In the genomic region with DNA sequence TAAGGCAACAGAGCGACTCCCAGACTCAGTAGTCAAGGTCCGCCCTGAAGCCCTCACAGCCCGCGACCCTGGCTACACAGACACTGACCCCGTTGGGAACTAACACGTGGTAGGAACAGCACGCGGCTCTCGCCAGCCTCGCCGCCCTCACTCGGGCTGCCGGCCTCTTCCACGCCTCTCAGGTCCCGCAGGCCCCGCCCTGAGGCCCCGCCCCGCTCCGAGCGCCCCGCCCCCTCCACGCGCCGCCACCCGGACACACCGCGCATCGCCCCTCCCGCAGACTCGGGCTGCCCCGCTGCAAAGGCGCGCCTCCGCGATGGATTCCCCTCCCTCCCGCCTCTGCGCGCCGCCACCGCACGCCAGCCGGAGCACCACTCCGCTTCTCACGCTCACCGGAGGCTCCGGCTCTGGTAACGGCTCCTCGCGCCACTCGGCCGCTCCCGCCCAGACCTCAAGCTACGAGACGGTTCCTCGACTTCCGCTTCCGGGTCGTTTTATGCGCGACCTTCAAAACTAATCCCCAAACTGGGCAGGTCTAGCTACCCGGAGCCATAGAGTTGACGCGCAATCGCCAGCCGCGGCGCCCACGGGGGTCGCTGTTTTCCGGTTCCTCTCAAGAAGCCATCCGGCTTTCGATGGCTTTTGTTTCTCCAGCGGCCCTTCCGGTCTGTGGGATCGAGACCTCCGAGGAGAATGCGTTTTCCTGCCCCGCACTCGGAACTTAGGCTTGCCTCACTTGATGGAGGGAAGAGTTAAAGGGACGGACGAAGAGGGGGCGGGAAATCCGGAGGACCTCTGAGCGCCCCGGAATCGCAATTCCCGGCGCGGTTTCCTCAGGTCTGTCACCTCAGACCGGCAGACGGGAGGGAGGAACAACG, we compare ENCODE assay signal across 8 mouse cellular contexts. TPM values are rescaled to one million over a fixed set of nuclear protein-coding genes. Genes with fewer than 3 reads are reported as not detected.
DNase-seq lines count a peak whose midpoint lies in the region; ATAC-seq and TF ChIP-seq lines count a peak whose summit lies in the region.

Gene Eif1ad, plus strand, starts transcription at position 567 of the 878 bp plus-strand sequence.

- peak within 1 kb of the TSS; percentile 94 for H3K27ac ChIP-seq in MEL (ENCODE audit: control insufficient read depth, low read depth, low read length)
- peak within 1 kb of the TSS; percentile 89 for H3K27ac ChIP-seq in cerebellum, adult 2 months (ENCODE audit: insufficient read depth, low read length)
- peak within 1 kb of the TSS; percentile 97 for H3K27ac ChIP-seq in forebrain, postnatal 0 days (ENCODE audit: low read depth, low read length)
- H3K27ac ChIP-seq in lung, embryonic 15.5 days = peak within 1 kb of the TSS; percentile 94

- H3K36me3 ChIP-seq in MEL (ENCODE audit: control insufficient read depth in 1 of 2, insufficient read depth in 2 of 2, low read length in 2 of 2) = peaks cover 1 to 30% of the 10 kb centered on the region in 2 experiments; a peak in 3 of 4 replicates
- H3K36me3 ChIP-seq in forebrain, postnatal 0 days (ENCODE audit: insufficient read depth) = peaks cover 42% of the 10 kb centered on the region
- peaks cover 42% of the 10 kb centered on the region for H3K36me3 ChIP-seq in lung, embryonic 15.5 days

- peak; percentile 51 to 85; a peak in 3 of 4 replicates for TF ChIP-seq POLR2A in MEL (IDR thresholded peaks at IDR 0.05; ENCODE audit: control insufficient read depth in 1 of 2, insufficient read depth in 1 of 2, low read depth in 1 of 2, low read length in 2 of 2, poor library complexity in 1 of 2)
- TF ChIP-seq POLR2A in cerebellum, adult 2 months (IDR thresholded peaks at IDR 0.05; ENCODE audit: borderline replicate concordance, insufficient read depth, low read length) = peak; percentile 62; the same call in 1 of the 2 replicates

- TF ChIP-seq EP300 in MEL (IDR thresholded peaks at IDR 0.05; ENCODE audit: low read depth in 1 of 2, low read length in 2 of 2) = 0 out of 4 replicates have a peak, but pooled peaks of 1 of the 2 experiments have one; percentile 12

- peaks cover 0 to 33% of the 10 kb centered on the region in 2 experiments; a peak in 3 of 4 replicates for H3K4me1 ChIP-seq in MEL (ENCODE audit: control insufficient read depth in 1 of 2, insufficient read depth in 2 of 2, low read length in 2 of 2)
- peaks cover 3% of the 10 kb centered on the region; the same call in 1 of the 2 replicates for H3K4me1 ChIP-seq in cerebellum, adult 2 months (ENCODE audit: control insufficient read depth, insufficient read depth, low read length)
- H3K4me1 ChIP-seq in forebrain, postnatal 0 days (ENCODE audit: insufficient read depth) = peaks cover 13% of the 10 kb centered on the region
- H3K4me1 ChIP-seq in lung, embryonic 15.5 days = peaks cover 19% of the 10 kb centered on the region

- H3K27me3 ChIP-seq in MEL (ENCODE audit: control insufficient read depth in 1 of 2, insufficient read depth in 2 of 2, low read length in 2 of 2) = no peaks in the 10 kb centered on the region
- H3K27me3 ChIP-seq in cerebellum, adult 2 months (ENCODE audit: control insufficient read depth, insufficient read depth, low read length) = no peaks in the 10 kb centered on the region
- H3K27me3 ChIP-seq in forebrain, postnatal 0 days (ENCODE audit: insufficient read depth, low read length) = no peaks in the 10 kb centered on the region
- no peaks in the 10 kb centered on the region for H3K27me3 ChIP-seq in lung, embryonic 15.5 days

- peaks cover 39% of the 10 kb centered on the region for H3K79me2 ChIP-seq in MEL (ENCODE audit: control insufficient read depth, insufficient read depth, low read length, poor library complexity)

- peak; percentile 96 for ATAC-seq in forebrain, postnatal 0 days
- peak; percentile 95 for ATAC-seq in lung, embryonic 15.5 days (ENCODE audit: borderline replicate concordance, extremely low read depth, low FRiP score, low TSS enrichment)

- TF ChIP-seq RAD21 in MEL (IDR thresholded peaks at IDR 0.05; ENCODE audit: low read depth, low read length) = no peak

- WGBS in cerebellum, adult 2 months = under 1% methylated on average over 86 of the region's 92 CpGs
- 2% methylated on average over 88 of the region's 92 CpGs for WGBS in forebrain, postnatal 0 days
- under 1% methylated on average over 91 of the region's 92 CpGs for WGBS in lung, embryonic 15.5 days

- peak in 1 of 3 experiments; percentile 30; a peak in 1 of 6 replicates for TF ChIP-seq CTCF in MEL (IDR thresholded peaks at IDR 0.05 in 2 of 3, conservative IDR thresholded peaks at IDR 0.05 in 1 of 3; ENCODE audit: control insufficient read depth in 1 of 3, insufficient read depth in 1 of 3, low read depth in 2 of 3, low read length in 3 of 3, poor library complexity in 1 of 3, severe bottlenecking in 1 of 3)
- TF ChIP-seq CTCF in cerebellum, adult 2 months (IDR thresholded peaks at IDR 0.05; ENCODE audit: borderline replicate concordance, insufficient read depth, low read depth, low read length) = no peak
- peak; percentile 29 for TF ChIP-seq CTCF in forebrain, postnatal 0 days (IDR thresholded peaks at IDR 0.05; ENCODE audit: low read depth)

- peak within 1 kb of the TSS; percentile 77 to 98 for H3K4me3 ChIP-seq in MEL (ENCODE audit: control insufficient read depth in 1 of 2, insufficient read depth in 1 of 2, low read depth in 2 of 2, low read length in 2 of 2)
- H3K4me3 ChIP-seq in cerebellum, adult 2 months (replicated peaks; ENCODE audit: insufficient read depth, low read depth, low read length) = peak within 1 kb of the TSS; percentile 67
- peak within 1 kb of the TSS; percentile 92 for H3K4me3 ChIP-seq in forebrain, postnatal 0 days (ENCODE audit: low read depth, low read length)
- H3K4me3 ChIP-seq in lung, embryonic 15.5 days = peak within 1 kb of the TSS; percentile 97

- DNase-seq in MEL (ENCODE audit: low read depth, low spot score) = peak; percentile 99
- DNase-seq in cerebellum, adult 2 months = peak; percentile 96 to 98
- DNase-seq in forebrain, postnatal 0 days = peak; percentile 98
- DNase-seq in heart, postnatal 4 days = peak; percentile 95
- DNase-seq in layer of hippocampus, adult 8-10 months (ENCODE audit: low spot score in 2 of 2) = peak; percentile 94 to 95
- peak; percentile 88 for DNase-seq in ovary, adult 18-20 months (ENCODE audit: low spot score)
- peak; percentile 97 for DNase-seq in thymus, postnatal 0 days (ENCODE audit: low spot score)

- H3K9ac ChIP-seq in MEL (ENCODE audit: control insufficient read depth, low read depth, low read length, poor library complexity, severe bottlenecking) = peak within 1 kb of the TSS; percentile 98
- peak within 1 kb of the TSS; percentile 76 for H3K9ac ChIP-seq in forebrain, postnatal 0 days
- H3K9ac ChIP-seq in lung, embryonic 15.5 days = peak within 1 kb of the TSS; percentile 70

- no peaks in the 10 kb centered on the region for H3K9me3 ChIP-seq in MEL (replicated peaks; ENCODE audit: insufficient read depth, low read length)
- no peaks in the 10 kb centered on the region for H3K9me3 ChIP-seq in forebrain, postnatal 0 days (ENCODE audit: low read length)
- no peaks in the 10 kb centered on the region for H3K9me3 ChIP-seq in lung, embryonic 15.5 days

- peak within 1 kb of the TSS; percentile 66 for H3K4me2 ChIP-seq in forebrain, postnatal 0 days (ENCODE audit: low read depth)
- peak within 1 kb of the TSS; percentile 94 for H3K4me2 ChIP-seq in lung, embryonic 15.5 days

TF ChIP-seq in MEL, 35 proteins besides CTCF, POLR2A, EP300 and RAD21 (continues in another document):
- TF ChIP-seq UBTF (IDR thresholded peaks at IDR 0.05; ENCODE audit: borderline replicate concordance, insufficient read depth, low read depth, low read length) (no peak), JUND (IDR thresholded peaks at IDR 0.05; ENCODE audit: low read depth, low read length) (no peak), RCOR1 (IDR thresholded peaks at IDR 0.05; ENCODE audit: low read depth, low read length) (no peak), GABPA (IDR thresholded peaks at IDR 0.05; ENCODE audit: low read depth, low read length) (no peak; the same call in 1 of the 2 replicates), MAFK (IDR thresholded peaks at IDR 0.05; ENCODE audit: borderline replicate concordance, low read depth, low read length) (no peak), BHLHE40 (IDR thresholded peaks at IDR 0.05; ENCODE audit: borderline replicate concordance, low read depth, low read length) (no peak), CHD1 (IDR thresholded peaks at IDR 0.05; ENCODE audit: low read depth, low read length) (no peak), POLR2AphosphoS5 (IDR thresholded peaks at IDR 0.05; ENCODE audit: borderline replicate concordance, low read depth, low read length) (no peak), NRF1 (IDR thresholded peaks at IDR 0.05; ENCODE audit: insufficient read depth, low read depth, low read length, poor library complexity, severe bottlenecking) (peak; percentile 21; the same call in 1 of the 2 replicates), POLR2AphosphoS2 (IDR thresholded peaks at IDR 0.05; ENCODE audit: low read length) (peak; percentile 51), MAZ (IDR thresholded peaks at IDR 0.05; ENCODE audit: low read depth, low read length) (peak; percentile 22; the same call in 1 of the 2 replicates), SIN3A (IDR thresholded peaks at IDR 0.05; ENCODE audit: low read length) (peak; percentile 95), TBP (IDR thresholded peaks at IDR 0.05; ENCODE audit: low read depth, low read length) (no peak), CHD2 (IDR thresholded peaks at IDR 0.05; ENCODE audit: low read length) (peak; percentile 57), GATA1 (IDR thresholded peaks at IDR 0.05; ENCODE audit: low read depth, low read length) (no peak), E2F4 (IDR thresholded peaks at IDR 0.05; ENCODE audit: borderline replicate concordance, low read depth, low read length) (no peak), SMC3 (IDR thresholded peaks at IDR 0.05; ENCODE audit: low read depth, low read length) (no peak), TCF12 (IDR thresholded peaks at IDR 0.05; ENCODE audit: low read depth, low read length) (0 out of 2 replicates have a peak, but pooled peaks have one; percentile 16), ZC3H11A (IDR thresholded peaks at IDR 0.05; ENCODE audit: low read depth, low read length) (no peak)

RNA-seq across cellular contexts. Expression of gene Eif1ad, which starts in this region (rescaled TPM):
- total RNA-seq in MEL (2012; rRNA removed) = 110 and 129 TPM in 2 replicates
- 100 to 1,000 TPM in 1 of 2 experiments, not detected in 1; 121 TPM for polyA plus RNA-seq in MEL (2012; ENCODE audit: insufficient read depth in 1 of 2, insufficient read length in 2 of 2, low read depth in 1 of 2, low replicate concordance in 2 of 2, missing spikeins in 1 of 2)
- 28.0 and 30.6 TPM in 2 replicates for polyA plus RNA-seq in cerebellum, adult 2 months (2012; rRNA removed)
- 31.4 and 34.7 TPM in 2 replicates for total RNA-seq in forebrain, postnatal 0 days (2014; rRNA removed)
- polyA plus RNA-seq in forebrain, postnatal 0 days (2015; fragmentation: Nextera tagmentation; extraction: Ambion mirVana) = 38.4 and 45.3 TPM in 2 replicates
- 10 to 100 TPM; 35.0 to 37.3 TPM for total RNA-seq in heart, postnatal 4 days (2021)
- total RNA-seq in layer of hippocampus, adult 8-10 months (2022) = 10 to 100 TPM; 18.6 to 27.4 (median 23.1) TPM
- 61.5 and 61.8 TPM in 2 replicates for polyA plus RNA-seq in lung, embryonic 15.5 days (2015; fragmentation: Nextera tagmentation; extraction: Ambion mirVana)
- polyA plus RNA-seq in thymus, postnatal 0 days (2015; fragmentation: Nextera tagmentation; extraction: Ambion mirVana) = 51.1 and 59.4 TPM in 2 replicates

Comparison
In these comparisons a context has a peak if more than half of its experiments do, and no peak if none do; other contexts are left out.
1. Peak in every context shown above with its lines: DNase-seq, ATAC-seq, H3K4me3 ChIP-seq and H3K27ac ChIP-seq.